Mouse (Mus musculus) midbrain, embryonic 11.5 days (tissue): ENCODE results near the gene Med6. TPM values are rescaled to one million over a fixed set of nuclear protein-coding genes. Genes with fewer than 3 reads are reported as not detected.
A peak's percentile ranks its signal among the peaks of the same experiment; 100 is the strongest.
"Not testable (repeated sequence)": the region's sequence is repeated elsewhere in the genome, so short reads cannot be mapped to it uniquely, and the experiment has no call there.

Experiments used
- ATAC-seq: fragments of 200-750 bp; cut with Nextera tagmentation; 2 replicates; pipeline ENCODE4 v1.8.0; 2017; ENCODE audit warnings: moderate TSS enrichment, moderate library complexity; ENCODE audit not compliant: low FRiP score
- DNase-seq: peaks from one replicate; pipeline ENCODE4 v3.0.0; 2015; ENCODE audit warnings: low spot score; ENCODE audit errors: missing footprints
- H3K27ac ChIP-seq: fragments of 300-500 bp; sonication (generic); 2 replicates; pipeline ENCODE4 v1.5.1; 2014; ENCODE audit warnings: low read depth, low read length
- H3K27me3 ChIP-seq: fragments of 300-500 bp; sonication (generic); 2 replicates; pipeline ENCODE4 v1.6.1; 2014; ENCODE audit warnings: mild to moderate bottlenecking, low read length, moderate library complexity, mixed read lengths; ENCODE audit not compliant: control insufficient read depth, insufficient read depth
- H3K36me3 ChIP-seq: fragments of 300-500 bp; sonication (generic); 2 replicates; pipeline ENCODE4 v1.6.1; 2014; ENCODE audit warnings: mild to moderate bottlenecking, low read length, moderate library complexity, mixed read lengths; ENCODE audit not compliant: control insufficient read depth, insufficient read depth
- H3K4me1 ChIP-seq: fragments of 300-500 bp; sonication (generic); 2 replicates; pipeline ENCODE4 v1.6.1; 2014; ENCODE audit warnings: low read length; ENCODE audit not compliant: control insufficient read depth, insufficient read depth
- H3K4me2 ChIP-seq: fragments of 300-500 bp; sonication (generic); 2 replicates; pipeline ENCODE4 v1.6.1; 2014; ENCODE audit warnings: mild to moderate bottlenecking, moderate library complexity
- H3K4me3 ChIP-seq: fragments of 300-500 bp; sonication (generic); 2 replicates; pipeline ENCODE4 v1.5.1; 2014; ENCODE audit warnings: low read depth, low read length
- H3K9ac ChIP-seq: fragments of 300-500 bp; sonication (generic); 2 replicates; pipeline ENCODE4 v1.6.1; 2014; ENCODE audit warnings: low read length
- H3K9me3 ChIP-seq: fragments of 300-500 bp; sonication (generic); 2 replicates; pipeline ENCODE4 v1.6.1; 2016; ENCODE audit warnings: low read length; ENCODE audit not compliant: control insufficient read depth
- WGBS: fragments of 180-500 bp; shearing (Covaris S2); extraction: QIAGEN DNeasy Blood & Tissue Kit; methylation state at CpG from one replicate; pipeline ENCODE4 v1.1.7; 2014; 5-methylcytosine and 5-hydroxymethylcytosine counted together
- polyA plus RNA-seq: library from polyadenylated mRNA; unstranded; fragments of >200 nt; fragmentation: Nextera tagmentation; extraction: Ambion mirVana; gene quantifications from 2 replicates; pipeline ENCODE4 v1.2.1, GENCODE M21; 2014

The Med6 gene
- polyA plus RNA-seq, 1 experiment from 2014 or later: 80.7 TPM

GRCm38 (mm10) chr12:81568374-81568773 is 26.4 kb downstream of the Med6 start, which contains the start of gene Adam21:
Adam21 (minus strand) TSS chr12:81568474.
- ATAC-seq (no peak), DNase-seq (no peak)
- H3K36me3 ChIP-seq: no peaks in the 10 kb centered on the region
- H3K4me3 ChIP-seq: no peak within 1 kb of the TSS
- H3K27ac ChIP-seq: no peak within 1 kb of the TSS
- 89% methylated on average over 1 of the region's 1 CpGs for WGBS
- H3K4me1 ChIP-seq: no peaks in the 10 kb centered on the region
- no peak within 1 kb of the TSS for H3K9ac ChIP-seq
- no peaks in the 10 kb centered on the region for H3K9me3 ChIP-seq
- no peak within 1 kb of the TSS for H3K4me2 ChIP-seq
- no peaks in the 10 kb centered on the region for H3K27me3 ChIP-seq

- Histone ChIP-seq H3K4me3 (no peak overlapping the region), H3K9me3 (no peaks in the 10 kb centered on the region), H3K27ac (no peak overlapping the region), H3K36me3 (no peaks in the 10 kb centered on the region), H3K4me1 (no peaks in the 10 kb centered on the region), H3K4me2 (no peak overlapping the region), H3K27me3 (no peaks in the 10 kb centered on the region), H3K9ac (no peak overlapping the region)
- 87% methylated on average over 5 of the region's 5 CpGs for whole genome bisulfite sequencing
- ATAC-seq (no peak), DNase-seq (no peak)
Measured at GRCm38 (mm10) chr12:81567931-81568330, 26.9 kb downstream of the Med6 start.

- no peak overlapping the region for H3K9ac ChIP-seq
- ATAC-seq (no peak), DNase-seq (no peak)
- no peaks in the 10 kb centered on the region for H3K27me3 ChIP-seq
- H3K4me3 ChIP-seq: no peak overlapping the region
- H3K4me2 ChIP-seq: no peak overlapping the region
- H3K27ac ChIP-seq: no peak overlapping the region
- H3K36me3 ChIP-seq: no peaks in the 10 kb centered on the region
- no peaks in the 10 kb centered on the region for H3K4me1 ChIP-seq
- 90% methylated on average over 3 of the region's 3 CpGs for WGBS
- H3K9me3 ChIP-seq: no peaks in the 10 kb centered on the region
Measured at GRCm38 (mm10) chr12:81564173-81564572, 30.6 kb downstream of the Med6 start.

GRCm38 (mm10) chr12:81549286-81549685 is 45.5 kb downstream of the Med6 start:
- ATAC-seq: no peak
- Histone ChIP-seq H3K36me3 (no peaks in the 10 kb centered on the region), H3K4me1 (no peaks in the 10 kb centered on the region), H3K4me2 (no peak overlapping the region), H3K27ac (no peak overlapping the region), H3K27me3 (no peaks in the 10 kb centered on the region), H3K4me3 (no peak overlapping the region), H3K9me3 (no peaks in the 10 kb centered on the region), H3K9ac (no peak overlapping the region)
- no peak for DNase-seq
- WGBS: 92% methylated on average over 3 of the region's 3 CpGs

- no peaks in the 10 kb centered on the region for H3K4me1 ChIP-seq
- no peaks in the 10 kb centered on the region for H3K9me3 ChIP-seq
- 78% methylated on average over 4 of the region's 4 CpGs for WGBS
- no peak for DNase-seq
- no peak overlapping the region for H3K9ac ChIP-seq
- no peaks in the 10 kb centered on the region for H3K36me3 ChIP-seq
- H3K27me3 ChIP-seq: no peaks in the 10 kb centered on the region
- no peak overlapping the region for H3K4me2 ChIP-seq
- H3K27ac ChIP-seq: no peak overlapping the region
- H3K4me3 ChIP-seq: no peak overlapping the region
- no peak for ATAC-seq
Measured at GRCm38 (mm10) chr12:81547163-81547562, 47.6 kb downstream of the Med6 start.

- peak; percentile 91 for DNase-seq
- WGBS: 40% methylated on average over 4 of the region's 4 CpGs
- H3K4me1 ChIP-seq: peaks cover 4% of the 10 kb centered on the region
- peak overlapping the region; percentile 78 for H3K9ac ChIP-seq
- no peaks in the 10 kb centered on the region for H3K36me3 ChIP-seq
- ATAC-seq: peak; percentile 63; the same call in 1 of the 2 replicates
- H3K4me3 ChIP-seq: peak overlapping the region; percentile 78
- no peak overlapping the region for H3K27ac ChIP-seq
- H3K4me2 ChIP-seq: peak overlapping the region; percentile 60
- no peaks in the 10 kb centered on the region for H3K9me3 ChIP-seq
- no peaks in the 10 kb centered on the region for H3K27me3 ChIP-seq
Measured at GRCm38 (mm10) chr12:81533029-81533419, 61.8 kb downstream of the Med6 start.

GRCm38 (mm10) chr12:81532316-81533028 is 62.3 kb downstream of the Med6 start, which contains the start of the genes Gm20498 and Synj2bp:
Gm20498 (minus strand) TSS chr12:81532905.
Synj2bp (minus strand) TSS chr12:81532911.
- DNase-seq (peak; percentile 98), ATAC-seq (peak; percentile 92)
- H3K27me3 ChIP-seq: no peaks in the 10 kb centered on the region
- no peaks in the 10 kb centered on the region for H3K9me3 ChIP-seq
- H3K27ac ChIP-seq: peak within 1 kb of the TSS; percentile 20; the same call in 1 of the 2 replicates
- peak within 1 kb of the TSS; percentile 78 for H3K9ac ChIP-seq
- under 1% methylated on average over 46 of the region's 46 CpGs for WGBS
- peak within 1 kb of the TSS; percentile 78 for H3K4me3 ChIP-seq
- H3K36me3 ChIP-seq: no peaks in the 10 kb centered on the region
- peak within 1 kb of the TSS; percentile 60 for H3K4me2 ChIP-seq
- H3K4me1 ChIP-seq: peaks cover 4% of the 10 kb centered on the region

GRCm38 (mm10) chr12:81530587-81530986 is 64.2 kb downstream of the Med6 start:
- DNase-seq, ATAC-seq: not testable (repeated sequence)
- 83% methylated on average over 5 of the region's 8 CpGs for WGBS

More at GRCm38 (mm10) chr12:81530587-81530986, 64.2 kb downstream of the Med6 start:
- H3K27me3 ChIP-seq, H3K27ac ChIP-seq, H3K4me2 ChIP-seq, H3K9me3 ChIP-seq, H3K36me3 ChIP-seq, H3K4me1 ChIP-seq, H3K4me3 ChIP-seq, H3K9ac ChIP-seq: not testable (repeated sequence)
